Mouse (Mus musculus): ENCODE measurements at regions not wholly inside any gene's neighbourhood (a gene's known extent, or its start where the extent isn't known, plus 50 kb on each side); places are given as distances from the start of the nearest gene placed in this dataset.

- H3K27me3 ChIP-seq (ENCODE audit: poor library complexity, severe bottlenecking): no peaks in the 10 kb centered on the region
- H3K4me1 ChIP-seq: no peaks in the 10 kb centered on the region
- no peak for DNase-seq (ENCODE audit: extremely low spot score, low spot score)
- 84% methylated on average over 2 of the region's 2 CpGs for WGBS
- H3K36me3 ChIP-seq (replicated peaks): no peaks in the 10 kb centered on the region
- no peak overlapping the region for H3K27ac ChIP-seq
- H3K9me3 ChIP-seq: no peaks in the 10 kb centered on the region
- H3K4me3 ChIP-seq: no peak overlapping the region
Observed at GRCm38 (mm10) chr8:100206557-100207349, 790.5 kb upstream of the Cdh8 start.

GRCm38 (mm10) chr8:100193228-100193627 lies 777.0 kb upstream of the Cdh8 start:
- no peaks in the 10 kb centered on the region for H3K4me1 ChIP-seq
- no peak overlapping the region for H3K4me3 ChIP-seq
- H3K9me3 ChIP-seq: no peaks in the 10 kb centered on the region
- no peaks in the 10 kb centered on the region for H3K27me3 ChIP-seq (ENCODE audit: poor library complexity, severe bottlenecking)
- no peak overlapping the region for H3K27ac ChIP-seq
- H3K36me3 ChIP-seq (replicated peaks): no peaks in the 10 kb centered on the region
- WGBS: 95% methylated on average over 2 of the region's 2 CpGs
- DNase-seq (ENCODE audit: extremely low spot score, low spot score): no peak

- Histone ChIP-seq H3K27ac (no peak overlapping the region), H3K4me3 (no peak overlapping the region), H3K4me1 (no peaks in the 10 kb centered on the region), H3K9me3 (no peaks in the 10 kb centered on the region), H3K27me3 (ENCODE audit: poor library complexity, severe bottlenecking) (no peaks in the 10 kb centered on the region), H3K36me3 (replicated peaks) (no peaks in the 10 kb centered on the region)
- WGBS: 91% methylated on average over 2 of the region's 2 CpGs
- no peak for DNase-seq (ENCODE audit: extremely low spot score, low spot score)
Observed at GRCm38 (mm10) chr8:100190698-100191097, 774.4 kb upstream of the Cdh8 start.

- Histone ChIP-seq H3K9me3 (no peaks in the 10 kb centered on the region), H3K27me3 (ENCODE audit: poor library complexity, severe bottlenecking) (no peaks in the 10 kb centered on the region), H3K4me1 (no peaks in the 10 kb centered on the region), H3K4me3 (no peak overlapping the region), H3K27ac (no peak overlapping the region), H3K36me3 (replicated peaks) (no peaks in the 10 kb centered on the region)
- WGBS: 92% methylated on average over 3 of the region's 3 CpGs
- DNase-seq (ENCODE audit: extremely low spot score, low spot score): no peak
Observed at GRCm38 (mm10) chr8:100187976-100188375, 771.7 kb upstream of the Cdh8 start.

GRCm38 (mm10) chr8:100176502-100176901 lies 760.2 kb upstream of the Cdh8 start:
- DNase-seq (ENCODE audit: extremely low spot score, low spot score): no peak
- no peak overlapping the region for H3K27ac ChIP-seq
- 85% methylated on average over 1 of the region's 1 CpGs for WGBS
- H3K27me3 ChIP-seq (ENCODE audit: poor library complexity, severe bottlenecking): no peaks in the 10 kb centered on the region
- no peaks in the 10 kb centered on the region for H3K4me1 ChIP-seq
- H3K36me3 ChIP-seq (replicated peaks): no peaks in the 10 kb centered on the region
- H3K4me3 ChIP-seq: no peak overlapping the region
- no peaks in the 10 kb centered on the region for H3K9me3 ChIP-seq

- 98% methylated on average over 1 of the region's 1 CpGs for WGBS
- Histone ChIP-seq H3K27ac (no peak overlapping the region), H3K27me3 (ENCODE audit: poor library complexity, severe bottlenecking) (no peaks in the 10 kb centered on the region), H3K4me3 (no peak overlapping the region), H3K4me1 (no peaks in the 10 kb centered on the region), H3K9me3 (no peaks in the 10 kb centered on the region), H3K36me3 (replicated peaks) (no peaks in the 10 kb centered on the region)
- DNase-seq (ENCODE audit: extremely low spot score, low spot score): no peak
Observed at GRCm38 (mm10) chr8:100145411-100145810, 729.1 kb upstream of the Cdh8 start.

GRCm38 (mm10) chr8:100144124-100144680 lies 727.9 kb upstream of the Cdh8 start:
- no peak for DNase-seq (ENCODE audit: extremely low spot score, low spot score)
- H3K4me1 ChIP-seq: no peaks in the 10 kb centered on the region
- H3K4me3 ChIP-seq: no peak overlapping the region
- H3K27ac ChIP-seq: no peak overlapping the region
- no peaks in the 10 kb centered on the region for H3K9me3 ChIP-seq
- H3K36me3 ChIP-seq (replicated peaks): no peaks in the 10 kb centered on the region
- 86% methylated on average over 5 of the region's 5 CpGs for WGBS
- no peaks in the 10 kb centered on the region for H3K27me3 ChIP-seq (ENCODE audit: poor library complexity, severe bottlenecking)

GRCm38 (mm10) chr8:100104412-100105365 lies 688.4 kb upstream of the Cdh8 start:
- Histone ChIP-seq H3K4me3 (no peak overlapping the region), H3K36me3 (replicated peaks) (no peaks in the 10 kb centered on the region), H3K27ac (peak overlapping the region; percentile 56), H3K9me3 (no peaks in the 10 kb centered on the region), H3K27me3 (ENCODE audit: poor library complexity, severe bottlenecking) (no peaks in the 10 kb centered on the region), H3K4me1 (peaks cover 8% of the 10 kb centered on the region)
- peak; percentile 53 for DNase-seq (ENCODE audit: extremely low spot score, low spot score)
- 44% methylated on average over 11 of the region's 11 CpGs for WGBS

- Histone ChIP-seq H3K4me3 (no peak overlapping the region), H3K27ac (no peak overlapping the region), H3K27me3 (ENCODE audit: poor library complexity, severe bottlenecking) (no peaks in the 10 kb centered on the region), H3K4me1 (peaks cover 8% of the 10 kb centered on the region), H3K9me3 (no peaks in the 10 kb centered on the region), H3K36me3 (replicated peaks) (no peaks in the 10 kb centered on the region)
- no peak for DNase-seq (ENCODE audit: extremely low spot score, low spot score)
- WGBS: 81% methylated on average over 2 of the region's 2 CpGs
Observed at GRCm38 (mm10) chr8:100101957-100102356, 685.7 kb upstream of the Cdh8 start.

GRCm38 (mm10) chr8:100072059-100072729 lies 655.9 kb upstream of the Cdh8 start:
- no peak overlapping the region for H3K4me3 ChIP-seq
- no peak for DNase-seq (ENCODE audit: extremely low spot score, low spot score)
- H3K27me3 ChIP-seq (ENCODE audit: poor library complexity, severe bottlenecking): no peaks in the 10 kb centered on the region
- no peak overlapping the region for H3K27ac ChIP-seq
- no peaks in the 10 kb centered on the region for H3K36me3 ChIP-seq (replicated peaks)
- 90% methylated on average over 5 of the region's 5 CpGs for WGBS
- H3K4me1 ChIP-seq: no peaks in the 10 kb centered on the region
- no peaks in the 10 kb centered on the region for H3K9me3 ChIP-seq

- H3K4me1 ChIP-seq: no peaks in the 10 kb centered on the region
- WGBS: 91% methylated on average over 1 of the region's 1 CpGs
- H3K27ac ChIP-seq: no peak overlapping the region
- no peaks in the 10 kb centered on the region for H3K9me3 ChIP-seq
- DNase-seq (ENCODE audit: extremely low spot score, low spot score): no peak
- H3K4me3 ChIP-seq: no peak overlapping the region
- H3K27me3 ChIP-seq (ENCODE audit: poor library complexity, severe bottlenecking): no peaks in the 10 kb centered on the region
- no peaks in the 10 kb centered on the region for H3K36me3 ChIP-seq (replicated peaks)
Observed at GRCm38 (mm10) chr8:100069761-100070160, 653.5 kb upstream of the Cdh8 start.

GRCm38 (mm10) chr8:100038931-100039330 lies 622.7 kb upstream of the Cdh8 start:
- no peak overlapping the region for H3K27ac ChIP-seq
- no peaks in the 10 kb centered on the region for H3K4me1 ChIP-seq
- H3K27me3 ChIP-seq (ENCODE audit: poor library complexity, severe bottlenecking): no peaks in the 10 kb centered on the region
- H3K4me3 ChIP-seq: no peak overlapping the region
- H3K9me3 ChIP-seq: no peaks in the 10 kb centered on the region
- DNase-seq (ENCODE audit: extremely low spot score, low spot score): no peak
- WGBS: 84% methylated on average over 5 of the region's 5 CpGs
- no peaks in the 10 kb centered on the region for H3K36me3 ChIP-seq (replicated peaks)

Measured in forebrain, embryonic 10.5 days (tissue).